In the genomic region with DNA sequence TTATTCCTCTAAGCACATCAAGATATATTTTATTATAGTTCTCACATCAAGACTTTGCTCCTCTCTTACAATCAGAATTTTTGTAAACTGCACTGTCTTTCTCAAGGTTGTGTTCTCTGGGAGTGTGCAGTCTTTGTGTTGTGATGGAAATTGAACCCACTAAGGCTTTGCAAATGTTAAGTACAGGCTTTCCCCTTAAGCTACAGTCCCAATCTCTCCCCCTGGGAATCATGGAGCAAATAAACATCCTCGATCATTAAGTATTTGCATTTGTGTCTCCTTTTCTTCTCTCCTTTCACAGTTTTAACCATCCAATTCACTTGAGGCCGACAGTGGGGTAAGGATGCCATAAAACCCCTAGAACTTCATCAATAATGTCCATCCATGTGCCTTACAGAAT, we compare ENCODE assay signal across 29 mouse cellular contexts.
"Had no signal": no experiment of that assay in that cellular context is flagged by ENCODE, and none has a peak within 500 bp of the region (broad histone marks: within the 10 kb centered on the region; RNA-seq: fewer than 3 reads in every experiment).

No protein-coding gene starts in this region.

- H3K9ac ChIP-seq: heart, embryonic 12.5 days; heart, embryonic 13.5 days; heart, embryonic 15.5 days; hindbrain, embryonic 12.5 days; hindbrain, embryonic 13.5 days; hindbrain, embryonic 14.5 days; hindbrain, embryonic 15.5 days; intestine, embryonic 15.5 days; kidney, embryonic 15.5 days had no signal

- DNase-seq: heart, postnatal 10 days; heart, postnatal 14 days; heart, postnatal 36 days; heart, postnatal 4 days; kidney, adult 18-20 months; kidney, adult 2 months; kidney, adult 8-10 months; kidney, adult 9 months; kidney, postnatal 10 days; kidney, postnatal 14 days; kidney, postnatal 25 days; kidney, postnatal 36 days; kidney, postnatal 4 days; layer of hippocampus, adult 9-11 months; layer of hippocampus, postnatal 36 days had no signal

- H3K36me3 ChIP-seq: heart, embryonic 12.5 days; heart, embryonic 13.5 days; heart, embryonic 15.5 days; hindbrain, embryonic 10.5 days; hindbrain, embryonic 12.5 days; hindbrain, embryonic 13.5 days; hindbrain, embryonic 15.5 days; intestine, embryonic 15.5 days; kidney, embryonic 15.5 days had no signal

- H3K27ac ChIP-seq: heart, embryonic 13.5 days; heart, embryonic 15.5 days; hindbrain, embryonic 10.5 days; hindbrain, embryonic 12.5 days; hindbrain, embryonic 13.5 days; hindbrain, embryonic 14.5 days; hindbrain, embryonic 15.5 days; hindbrain, postnatal 0 days; intestine, embryonic 15.5 days; kidney, embryonic 15.5 days; kidney, postnatal 0 days; layer of hippocampus, adult 2 months; left cerebral cortex, adult 2 months had no signal

- H3K9me3 ChIP-seq: heart, embryonic 12.5 days; heart, embryonic 13.5 days; heart, embryonic 15.5 days; hindbrain, embryonic 10.5 days; hindbrain, embryonic 12.5 days; hindbrain, embryonic 13.5 days; hindbrain, embryonic 15.5 days; intestine, embryonic 15.5 days; kidney, embryonic 15.5 days had no signal

- H3K4me1 ChIP-seq: heart, embryonic 12.5 days; heart, embryonic 13.5 days; heart, embryonic 15.5 days; hindbrain, embryonic 10.5 days; hindbrain, embryonic 12.5 days; hindbrain, embryonic 13.5 days; hindbrain, embryonic 15.5 days; intestine, embryonic 15.5 days; kidney, embryonic 15.5 days had no signal

- H3K4me3 ChIP-seq: heart, embryonic 12.5 days; heart, embryonic 13.5 days; heart, embryonic 15.5 days; hindbrain, embryonic 10.5 days; hindbrain, embryonic 12.5 days; hindbrain, embryonic 13.5 days; hindbrain, embryonic 15.5 days; intestine, embryonic 15.5 days; kidney, embryonic 15.5 days; layer of hippocampus, adult 2 months; left cerebral cortex, adult 2 months had no signal
